Mouse (Mus musculus) right cerebral cortex, postnatal 4 days (tissue): Measurements from ENCODE around the gene Imp4.
A peak's percentile ranks its signal among the peaks of the same experiment; 100 is the strongest.
"Not testable (repeated sequence)": the region's sequence is repeated elsewhere in the genome, so short reads cannot be mapped to it uniquely, and the experiment has no call there.

Experiments
- DNase-seq: peaks from one replicate; pipeline ENCODE4 v3.0.0-alpha.2; 2022

Gene Imp4

GRCm38 (mm10) chr1:34439215-34439960 is at the start of gene Imp4, which contains the start of gene Ccdc115:
Gene Imp4 (plus strand): TSS chr1:34439851.
Gene Ccdc115 (minus strand): TSS chr1:34439672.
- peak; percentile 93 for DNase-seq

- DNase-seq: no peak
These were observed 43.3 kb upstream of the Imp4 start for GRCm38 (mm10) chr1:34396321-34396720.

GRCm38 (mm10) chr1:34399182-34399953 is 40.3 kb upstream of the Imp4 start:
- no peak for DNase-seq

GRCm38 (mm10) chr1:34428466-34428865 is 11.2 kb upstream of the Imp4 start:
- no peak for DNase-seq

- no peak for DNase-seq
These were observed 10.4 kb upstream of the Imp4 start for GRCm38 (mm10) chr1:34429281-34429680.

- no peak for DNase-seq
These were observed 8.7 kb upstream of the Imp4 start for GRCm38 (mm10) chr1:34430981-34431380.

- DNase-seq: no peak
These were observed 8.2 kb upstream of the Imp4 start for GRCm38 (mm10) chr1:34431431-34431830.

- peak; percentile 62 for DNase-seq
These were observed 7.3 kb upstream of the Imp4 start for GRCm38 (mm10) chr1:34432411-34432775.

GRCm38 (mm10) chr1:34432776-34433481 is 6.7 kb upstream of the Imp4 start:
- peak; percentile 40 for DNase-seq

- DNase-seq: no peak
These were observed 5.6 kb upstream of the Imp4 start for GRCm38 (mm10) chr1:34433891-34434521.

- peak; percentile 88 for DNase-seq
These were observed 4.9 kb upstream of the Imp4 start for GRCm38 (mm10) chr1:34434660-34435160.

GRCm38 (mm10) chr1:34435371-34436120 is 4.1 kb upstream of the Imp4 start:
- no peak for DNase-seq

- DNase-seq: no peak
These were observed 3.3 kb upstream of the Imp4 start for GRCm38 (mm10) chr1:34436374-34436773.

- DNase-seq: not testable (repeated sequence)
These were observed 2.3 kb upstream of the Imp4 start for GRCm38 (mm10) chr1:34437366-34437765.

- no peak for DNase-seq
These were observed 1.1 kb upstream of the Imp4 start for GRCm38 (mm10) chr1:34438381-34439051.

GRCm38 (mm10) chr1:34439961-34440630 is 445 bp downstream of the Imp4 start:
- DNase-seq: no peak

- no peak for DNase-seq
These were observed 3.5 kb downstream of the Imp4 start for GRCm38 (mm10) chr1:34443124-34443523.

GRCm38 (mm10) chr1:34458431-34458830 is 18.8 kb downstream of the Imp4 start:
- no peak for DNase-seq

- DNase-seq: peak; percentile 88
These were observed 19.8 kb downstream of the Imp4 start, which contains the start of gene Ptpn18 for GRCm38 (mm10) chr1:34459284-34460060. Gene Ptpn18 (plus strand): TSS chr1:34459762.

GRCm38 (mm10) chr1:34460061-34460441 is 20.4 kb downstream of the Imp4 start:
- DNase-seq: no peak
